Mouse (Mus musculus): Measurements from ENCODE around the gene Efna5. TPM values are rescaled to one million over a fixed set of nuclear protein-coding genes. Genes with fewer than 3 reads are reported as not detected.

Efna5 gene
- polyA plus RNA-seq, 1 experiment from 2014 or later, result 41.6 TPM

DNA sequence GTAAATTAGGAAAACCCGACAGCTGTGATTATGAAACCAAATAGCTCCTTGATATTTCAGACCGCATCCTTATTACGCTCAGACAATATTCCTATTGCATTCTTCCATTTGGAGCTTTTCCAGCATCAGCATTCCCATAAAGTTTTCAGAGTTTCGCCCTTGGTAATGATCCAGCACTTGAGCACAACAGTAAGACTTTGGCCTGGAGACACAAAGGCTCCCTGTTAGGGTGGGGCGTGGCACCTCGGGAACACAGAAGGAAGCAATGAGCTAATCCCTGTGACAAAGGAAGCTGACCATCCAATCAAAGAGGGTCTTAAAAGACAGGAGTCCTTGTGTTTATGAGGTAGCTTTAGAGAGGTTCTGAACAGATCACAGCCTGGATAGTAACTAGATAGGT, 323.9 kb downstream of the Efna5 start:
- 70% methylated on average over 6 of the region's 6 CpGs for WGBS
- H3K36me3 ChIP-seq, result no peaks in the 10 kb centered on the region
- no peaks in the 10 kb centered on the region for H3K27me3 ChIP-seq (replicated peaks)
- H3K27ac ChIP-seq, result no peak overlapping the region
- no peak for ATAC-seq (ENCODE audit: low FRiP score, low read depth)
- H3K4me2 ChIP-seq (replicated peaks), result no peak overlapping the region
- no peak overlapping the region for H3K4me3 ChIP-seq
- H3K9ac ChIP-seq, result no peak overlapping the region
- H3K9me3 ChIP-seq, result no peaks in the 10 kb centered on the region
- no peaks in the 10 kb centered on the region for H3K4me1 ChIP-seq
